In the genomic region with DNA sequence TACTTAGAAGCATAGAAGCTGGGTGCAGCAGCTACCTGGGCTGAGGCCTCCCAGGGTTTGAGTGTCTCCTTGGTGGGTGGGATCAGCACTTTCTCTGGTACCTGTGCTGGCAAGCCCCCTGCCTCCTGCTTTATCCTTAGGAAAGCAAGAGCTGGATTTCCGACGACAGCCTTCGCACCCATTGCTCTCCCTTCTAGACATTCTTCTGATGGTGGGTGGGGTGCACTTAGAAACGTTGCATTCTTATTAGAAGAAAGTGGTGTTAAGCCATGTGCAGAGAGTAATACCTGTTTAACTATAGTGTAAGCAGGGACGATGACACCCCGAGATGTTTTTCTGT, we compare ENCODE assay signal across 7 mouse cellular contexts. TPM values are rescaled to one million over a fixed set of nuclear protein-coding genes. Genes with fewer than 3 reads are reported as not detected.
A peak's percentile ranks its signal among the peaks of the same experiment; 100 is the strongest.
DNase-seq lines count a peak whose midpoint lies in the region; ATAC-seq and TF ChIP-seq lines count a peak whose summit lies in the region.

No protein-coding gene starts in this region.

- TF ChIP-seq CTCF in lung, postnatal 0 days (IDR thresholded peaks at IDR 0.05): no peak

- no peak overlapping the region for H3K27ac ChIP-seq in lung, postnatal 0 days (ENCODE audit: low read length)
- H3K27ac ChIP-seq in forebrain, embryonic 16.5 days (ENCODE audit: low read length): no peak overlapping the region
- peak overlapping the region; percentile 99 for H3K27ac ChIP-seq in limb, embryonic 15.5 days
- no peak overlapping the region for H3K27ac ChIP-seq in stomach, embryonic 15.5 days

- no peaks in the 10 kb centered on the region for H3K27me3 ChIP-seq in lung, postnatal 0 days (replicated peaks; ENCODE audit: insufficient read depth, low read length)
- H3K27me3 ChIP-seq in forebrain, embryonic 16.5 days (replicated peaks; ENCODE audit: control insufficient read depth, insufficient read depth, low read length): no peaks in the 10 kb centered on the region
- H3K27me3 ChIP-seq in limb, embryonic 15.5 days: no peaks in the 10 kb centered on the region
- H3K27me3 ChIP-seq in stomach, embryonic 15.5 days (replicated peaks): no peaks in the 10 kb centered on the region

- H3K36me3 ChIP-seq in lung, postnatal 0 days (ENCODE audit: insufficient read depth, low read length): 0 out of 2 replicates have a peak, but pooled peaks cover 12% of the 10 kb centered on the region
- H3K36me3 ChIP-seq in forebrain, embryonic 16.5 days (ENCODE audit: control insufficient read depth, insufficient read depth): no peaks in the 10 kb centered on the region
- no peaks in the 10 kb centered on the region for H3K36me3 ChIP-seq in limb, embryonic 15.5 days
- H3K36me3 ChIP-seq in stomach, embryonic 15.5 days: 0 out of 2 replicates have a peak, but pooled peaks cover 3% of the 10 kb centered on the region

- 12% methylated on average over 6 of the region's 6 CpGs for WGBS in lung, postnatal 0 days
- WGBS in forebrain, embryonic 16.5 days: 6% methylated on average over 6 of the region's 6 CpGs
- WGBS in limb, embryonic 15.5 days: 15% methylated on average over 6 of the region's 6 CpGs
- 31% methylated on average over 6 of the region's 6 CpGs for WGBS in stomach, embryonic 15.5 days

- no peak for ATAC-seq in lung, postnatal 0 days
- ATAC-seq in forebrain, embryonic 16.5 days: no peak
- no peak for ATAC-seq in limb, embryonic 15.5 days (ENCODE audit: insufficient number of reproducible peaks, low FRiP score, low TSS enrichment, low read depth)
- ATAC-seq in stomach, embryonic 15.5 days (ENCODE audit: insufficient read depth, low FRiP score, low read depth): no peak
- no peak for ATAC-seq in monocyte, adult 5-6 weeks (replicated peaks; ENCODE audit: insufficient number of reproducible peaks, low FRiP score, low TSS enrichment, poor library complexity, severe bottlenecking)

- no peaks in the 10 kb centered on the region for H3K9me3 ChIP-seq in lung, postnatal 0 days (ENCODE audit: low read length)
- H3K9me3 ChIP-seq in forebrain, embryonic 16.5 days (ENCODE audit: control insufficient read depth, low read length): no peaks in the 10 kb centered on the region
- H3K9me3 ChIP-seq in limb, embryonic 15.5 days: no peaks in the 10 kb centered on the region
- H3K9me3 ChIP-seq in stomach, embryonic 15.5 days: no peaks in the 10 kb centered on the region

- peak overlapping the region; percentile 92 for H3K9ac ChIP-seq in lung, postnatal 0 days (replicated peaks; ENCODE audit: low read depth)
- H3K9ac ChIP-seq in forebrain, embryonic 16.5 days (replicated peaks; ENCODE audit: low read depth, low read length): peak overlapping the region; percentile 73
- peak overlapping the region; percentile 94 for H3K9ac ChIP-seq in limb, embryonic 15.5 days
- peak overlapping the region; percentile 87; the same call in 1 of the 2 replicates for H3K9ac ChIP-seq in stomach, embryonic 15.5 days

- H3K4me2 ChIP-seq in lung, postnatal 0 days (replicated peaks; ENCODE audit: low read depth, low read length): peak overlapping the region; percentile 71
- H3K4me2 ChIP-seq in forebrain, embryonic 16.5 days (ENCODE audit: low read length): peak overlapping the region; percentile 79
- peak overlapping the region; percentile 57 for H3K4me2 ChIP-seq in limb, embryonic 15.5 days
- H3K4me2 ChIP-seq in stomach, embryonic 15.5 days: peak overlapping the region; percentile 56

- DNase-seq in lung, postnatal 0 days (ENCODE audit: low spot score): no peak
- no peak for DNase-seq in lung, postnatal 36 days
- no peak for DNase-seq in embryo, embryonic 10.5 days (ENCODE audit: low spot score)

- no peak for TF ChIP-seq EP300 in lung, postnatal 0 days (IDR thresholded peaks at IDR 0.05)

- H3K4me1 ChIP-seq in lung, postnatal 0 days (ENCODE audit: insufficient read depth, low read depth, low read length): no peaks in the 10 kb centered on the region; the same call in 1 of the 2 replicates
- H3K4me1 ChIP-seq in forebrain, embryonic 16.5 days (replicated peaks; ENCODE audit: control insufficient read depth, insufficient read depth, low read length): peaks cover 30% of the 10 kb centered on the region
- H3K4me1 ChIP-seq in limb, embryonic 15.5 days: peaks cover 29% of the 10 kb centered on the region
- H3K4me1 ChIP-seq in stomach, embryonic 15.5 days: 0 out of 2 replicates have a peak, but pooled peaks cover 2% of the 10 kb centered on the region

- peak overlapping the region; percentile 84 for H3K4me3 ChIP-seq in lung, postnatal 0 days (ENCODE audit: low read depth, low read length)
- peak overlapping the region; percentile 76 for H3K4me3 ChIP-seq in forebrain, embryonic 16.5 days (replicated peaks; ENCODE audit: low read length)
- peak overlapping the region; percentile 94 for H3K4me3 ChIP-seq in limb, embryonic 15.5 days
- H3K4me3 ChIP-seq in stomach, embryonic 15.5 days (replicated peaks): peak overlapping the region; percentile 80

RNA-seq across cellular contexts. Expression of a gene that starts 2.4 kb away (rescaled TPM):
- polyA plus RNA-seq in lung, postnatal 0 days (2015; fragmentation: Nextera tagmentation; extraction: Ambion mirVana): 134 and 140 TPM in 2 replicates
- 67.7 and 76.8 TPM in 2 replicates for polyA plus RNA-seq in forebrain, embryonic 16.5 days (2015; fragmentation: Nextera tagmentation; extraction: Ambion mirVana)
- 143 and 150 TPM in 2 replicates for polyA plus RNA-seq in limb, embryonic 15.5 days (2015; fragmentation: Nextera tagmentation; extraction: Ambion mirVana)
- 61.7 and 62.9 TPM in 2 replicates for polyA plus RNA-seq in stomach, embryonic 15.5 days (2015; fragmentation: Nextera tagmentation; extraction: Ambion mirVana)
- 0.49 to 0.57 TPM in 2 of 3 replicates, not detected in the other for total RNA-seq in monocyte, adult 5-6 weeks (2017)

RNA-seq across cellular contexts. Expression of a gene that starts 49.8 kb away (rescaled TPM):
- polyA plus RNA-seq in lung, postnatal 0 days (2015; fragmentation: Nextera tagmentation; extraction: Ambion mirVana): 2.3 and 2.6 TPM in 2 replicates
- polyA plus RNA-seq in forebrain, embryonic 16.5 days (2015; fragmentation: Nextera tagmentation; extraction: Ambion mirVana): 14.0 and 14.4 TPM in 2 replicates
- polyA plus RNA-seq in limb, embryonic 15.5 days (2015; fragmentation: Nextera tagmentation; extraction: Ambion mirVana): 1.2 and 2.9 TPM in 2 replicates
- 2.2 and 2.5 TPM in 2 replicates for polyA plus RNA-seq in stomach, embryonic 15.5 days (2015; fragmentation: Nextera tagmentation; extraction: Ambion mirVana)
- 0.29 TPM in 1 of 3 replicates, not detected in the others for total RNA-seq in monocyte, adult 5-6 weeks (2017)
